Mouse (Mus musculus) neural tube, embryonic 13.5 days (tissue): ENCODE measurements around the gene Prrx2. TPM values are rescaled to one million over a fixed set of nuclear protein-coding genes. Genes with fewer than 3 reads are reported as not detected.

Experiments
- ATAC-seq: fragments of 200-750 bp; cut with Nextera tagmentation; 2 replicates; pipeline ENCODE4 v1.8.0; 2017; ENCODE audit warnings: low read depth, mild to moderate bottlenecking, moderate TSS enrichment, moderate library complexity
- H3K27ac ChIP-seq: fragments of 300-500 bp; sonication (generic); replicated peaks from 2 replicates; pipeline ENCODE4 v1.5.1; 2015; ENCODE audit warnings: moderate library complexity, mild to moderate bottlenecking, inconsistent platforms
- H3K27me3 ChIP-seq: fragments of 300-500 bp; sonication (generic); 2 replicates; pipeline ENCODE4 v1.6.1; 2015; ENCODE audit warnings: mild to moderate bottlenecking, inconsistent platforms
- H3K36me3 ChIP-seq: fragments of 300-500 bp; sonication (generic); 2 replicates; pipeline ENCODE4 v1.6.1; 2015; ENCODE audit warnings: mild to moderate bottlenecking, inconsistent platforms
- H3K4me1 ChIP-seq: fragments of 300-500 bp; sonication (generic); replicated peaks from 2 replicates; pipeline ENCODE4 v1.6.1; 2015; ENCODE audit warnings: inconsistent platforms
- H3K4me2 ChIP-seq: fragments of 300-500 bp; sonication (generic); 2 replicates; pipeline ENCODE4 v1.6.1; 2015; ENCODE audit warnings: inconsistent platforms, mild to moderate bottlenecking, moderate library complexity
- H3K4me3 ChIP-seq: fragments of 300-500 bp; sonication (generic); 2 replicates; pipeline ENCODE4 v1.5.1; 2015; ENCODE audit warnings: mild to moderate bottlenecking, inconsistent platforms
- H3K9ac ChIP-seq: fragments of 300-500 bp; sonication (generic); 2 replicates; pipeline ENCODE4 v1.6.1; 2015; ENCODE audit warnings: moderate library complexity, mild to moderate bottlenecking, inconsistent platforms
- H3K9me3 ChIP-seq: fragments of 300-500 bp; sonication (generic); 2 replicates; pipeline ENCODE4 v1.6.1; 2016; ENCODE audit warnings: inconsistent platforms
- WGBS: fragments of 180-500 bp; shearing (Covaris S2); methylation state at CpG from one replicate; pipeline ENCODE4 v1.1.7; 2015; 5-methylcytosine and 5-hydroxymethylcytosine counted together
- polyA plus RNA-seq: library from polyadenylated mRNA; unstranded; fragments of >200 nt; fragmentation: Nextera tagmentation; extraction: Ambion mirVana; gene quantifications from 2 replicates; pipeline ENCODE4 v1.2.1, GENCODE M21; 2015

Gene Prrx2
- polyA plus RNA-seq, 1 experiment from 2014 or later, result 1.7 TPM

- ATAC-seq, result no peak
- H3K9ac ChIP-seq, result no peak overlapping the region
Measured at GRCm38 (mm10) chr2:30848184-30848583, 13.4 kb downstream of the Prrx2 start.

DNA sequence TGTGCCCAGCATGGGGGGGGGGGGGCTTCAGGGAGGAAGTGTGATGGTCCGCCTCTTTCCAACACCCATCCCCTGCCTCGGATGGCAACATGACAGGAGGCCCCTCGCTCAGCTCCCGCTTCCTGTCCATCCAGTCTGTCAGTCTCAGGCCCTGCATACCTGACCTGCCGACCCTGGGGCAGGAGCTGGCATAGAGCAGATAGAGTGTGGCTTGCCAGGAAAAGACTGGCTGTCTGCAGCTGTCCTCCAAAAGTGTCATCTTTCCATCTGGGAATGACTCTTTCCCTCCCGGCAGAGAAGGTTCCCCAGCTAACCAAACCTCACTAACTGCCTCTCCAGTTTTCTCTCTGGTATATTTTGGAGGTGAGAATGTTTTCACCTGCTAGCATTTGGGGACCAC lies 15.8 kb downstream of the Prrx2 start:
- 63% methylated on average over 6 of the region's 6 CpGs for WGBS
- Histone ChIP-seq H3K4me2 (no peak overlapping the region), H3K4me3 (no peak overlapping the region), H3K9me3 (no peaks in the 10 kb centered on the region), H3K36me3 (no peaks in the 10 kb centered on the region), H3K9ac (no peak overlapping the region), H3K27me3 (peaks cover 28% of the 10 kb centered on the region), H3K27ac (no peak overlapping the region), H3K4me1 (peaks cover 19% of the 10 kb centered on the region)
- no peak for ATAC-seq

More at GRCm38 (mm10) chr2:30848184-30848583, 13.4 kb downstream of the Prrx2 start:
- Histone ChIP-seq H3K9me3 (no peaks in the 10 kb centered on the region), H3K4me2 (no peak overlapping the region), H3K27ac (no peak overlapping the region), H3K36me3 (no peaks in the 10 kb centered on the region), H3K27me3 (peaks cover 49% of the 10 kb centered on the region), H3K4me3 (no peak overlapping the region), H3K4me1 (peaks cover 25% of the 10 kb centered on the region)
- 56% methylated on average over 8 of the region's 8 CpGs for WGBS

DNA sequence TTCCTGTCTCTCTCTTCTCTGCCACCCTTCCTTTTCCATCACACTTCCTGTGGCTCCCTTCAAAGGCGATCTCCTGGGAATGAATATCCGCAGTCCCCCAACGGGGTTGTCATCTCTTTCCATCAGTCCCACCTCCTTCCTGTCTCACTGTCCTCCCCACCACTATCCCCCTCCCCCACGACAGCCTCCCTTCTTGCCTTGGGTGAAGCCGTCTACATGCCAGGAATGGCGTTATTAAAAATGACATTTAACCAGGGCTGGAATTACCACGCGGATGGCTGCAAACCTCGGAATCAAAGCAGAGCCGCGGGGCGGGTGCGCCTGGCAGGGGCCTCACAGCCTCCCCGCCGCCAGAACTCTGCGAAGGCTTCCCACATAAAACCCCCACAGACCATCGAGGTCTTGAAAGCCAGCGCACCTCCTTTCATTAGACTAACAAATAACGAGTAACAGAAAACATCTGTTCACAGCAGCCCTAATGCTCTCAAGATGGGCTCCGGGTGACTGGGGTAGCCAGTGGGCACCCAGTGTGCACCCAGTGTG lies 18.1 kb downstream of the Prrx2 start:
- Histone ChIP-seq H3K9me3 (no peaks in the 10 kb centered on the region), H3K4me2 (no peak overlapping the region), H3K4me3 (no peak overlapping the region), H3K27ac (no peak overlapping the region; the same call in 1 of the 2 replicates), H3K36me3 (no peaks in the 10 kb centered on the region), H3K4me1 (peaks cover 16% of the 10 kb centered on the region), H3K9ac (no peak overlapping the region), H3K27me3 (peaks cover 13% of the 10 kb centered on the region)
- ATAC-seq, result no peak
- 32% methylated on average over 20 of the region's 20 CpGs for WGBS

- WGBS, result 62% methylated on average over 6 of the region's 6 CpGs
- H3K9ac ChIP-seq, result no peak overlapping the region
- no peaks in the 10 kb centered on the region for H3K36me3 ChIP-seq
- H3K4me2 ChIP-seq, result no peak overlapping the region
- no peak overlapping the region for H3K27ac ChIP-seq
- H3K9me3 ChIP-seq, result no peaks in the 10 kb centered on the region
- H3K27me3 ChIP-seq, result peaks cover 6% of the 10 kb centered on the region; the same call in 1 of the 2 replicates
- peaks cover 12% of the 10 kb centered on the region for H3K4me1 ChIP-seq
- no peak overlapping the region for H3K4me3 ChIP-seq
- no peak for ATAC-seq
Measured at GRCm38 (mm10) chr2:30857076-30857475, 22.3 kb downstream of the Prrx2 start.

- no peaks in the 10 kb centered on the region for H3K36me3 ChIP-seq
- WGBS, result 77% methylated on average over 5 of the region's 5 CpGs
Measured at GRCm38 (mm10) chr2:30859782-30860181, 25.0 kb downstream of the Prrx2 start.

GRCm38 (mm10) chr2:30862081-30862480 lies 27.3 kb downstream of the Prrx2 start:
- Histone ChIP-seq H3K27ac (no peak overlapping the region), H3K9ac (no peak overlapping the region), H3K27me3 (peaks cover 41% of the 10 kb centered on the region), H3K4me1 (peaks cover 11% of the 10 kb centered on the region), H3K36me3 (no peaks in the 10 kb centered on the region), H3K4me2 (no peak overlapping the region), H3K4me3 (no peak overlapping the region), H3K9me3 (no peaks in the 10 kb centered on the region)
- 60% methylated on average over 4 of the region's 4 CpGs for WGBS
- no peak for ATAC-seq

More at GRCm38 (mm10) chr2:30859782-30860181, 25.0 kb downstream of the Prrx2 start:
- Histone ChIP-seq H3K27me3 (peaks cover 20% of the 10 kb centered on the region), H3K9me3 (no peaks in the 10 kb centered on the region), H3K4me1 (peaks cover 5% of the 10 kb centered on the region), H3K9ac (no peak overlapping the region), H3K27ac (no peak overlapping the region), H3K4me2 (no peak overlapping the region), H3K4me3 (no peak overlapping the region)
- no peak for ATAC-seq

GRCm38 (mm10) chr2:30863574-30863973 lies 28.8 kb downstream of the Prrx2 start:
- WGBS, result 78% methylated on average over 9 of the region's 9 CpGs

DNA sequence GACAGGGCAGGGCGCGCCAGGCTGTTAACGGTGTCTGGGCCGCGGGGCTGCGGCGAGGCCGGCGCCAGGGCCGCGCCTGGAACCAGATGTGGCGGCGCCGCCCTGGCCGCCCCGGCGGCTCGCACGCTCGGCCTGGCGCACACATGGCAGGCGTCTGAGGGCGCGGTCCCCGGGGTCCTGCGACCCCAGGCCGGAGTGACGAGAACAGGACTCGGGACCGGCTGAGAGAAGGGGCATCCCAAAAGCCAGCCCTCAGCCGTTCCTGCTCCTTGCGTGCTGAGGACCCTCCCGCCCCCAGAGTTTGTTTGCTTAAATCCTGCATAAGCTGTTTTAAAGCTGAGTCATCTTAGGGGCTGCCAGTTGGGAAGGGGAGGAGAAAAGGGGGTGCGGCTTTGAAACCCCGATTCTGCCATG lies 30.2 kb downstream of the Prrx2 start:
- no peak for ATAC-seq
- H3K4me2 ChIP-seq, result peak overlapping the region; percentile 51
- WGBS, result 3% methylated on average over 34 of the region's 35 CpGs
- H3K27ac ChIP-seq, result no peak overlapping the region
- no peaks in the 10 kb centered on the region for H3K36me3 ChIP-seq
- H3K27me3 ChIP-seq, result peaks cover 38% of the 10 kb centered on the region
- H3K9me3 ChIP-seq, result no peaks in the 10 kb centered on the region
- H3K4me1 ChIP-seq, result peaks cover 11% of the 10 kb centered on the region
- H3K9ac ChIP-seq, result peak overlapping the region; percentile 62
- H3K4me3 ChIP-seq, result peak overlapping the region; percentile 29

More at GRCm38 (mm10) chr2:30863574-30863973, 28.8 kb downstream of the Prrx2 start:
- no peak for ATAC-seq
- Histone ChIP-seq H3K4me2 (no peak overlapping the region), H3K4me3 (no peak overlapping the region), H3K9ac (no peak overlapping the region), H3K4me1 (peaks cover 11% of the 10 kb centered on the region), H3K27me3 (peaks cover 38% of the 10 kb centered on the region), H3K9me3 (no peaks in the 10 kb centered on the region), H3K27ac (no peak overlapping the region), H3K36me3 (no peaks in the 10 kb centered on the region)

DNA sequence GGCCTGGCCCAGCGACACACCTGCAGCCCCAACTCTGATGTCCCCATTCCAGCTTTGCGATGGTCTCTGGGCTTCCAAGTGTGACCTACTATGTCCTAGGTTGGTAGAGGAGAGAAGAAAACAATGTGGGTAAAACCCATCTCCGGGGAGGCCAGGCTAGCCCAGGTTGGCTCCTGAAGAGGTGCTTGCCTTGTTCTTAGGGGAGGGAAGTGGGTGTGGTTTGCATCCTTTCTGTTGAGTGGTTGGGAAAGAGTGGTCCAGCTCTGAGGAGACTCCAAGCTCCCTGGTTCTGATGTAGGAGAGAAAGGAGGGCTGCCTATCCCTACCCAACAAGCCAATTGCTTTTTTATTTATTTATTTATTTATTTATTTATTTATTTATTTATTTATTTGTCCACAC lies 30.7 kb downstream of the Prrx2 start:
- H3K4me2 ChIP-seq, result peak overlapping the region; percentile 51; the same call in 1 of the 2 replicates

GRCm38 (mm10) chr2:30870863-30871262 lies 36.1 kb downstream of the Prrx2 start:
- Histone ChIP-seq H3K36me3 (no peaks in the 10 kb centered on the region), H3K4me3 (no peak overlapping the region), H3K27ac (no peak overlapping the region), H3K9me3 (no peaks in the 10 kb centered on the region), H3K9ac (no peak overlapping the region), H3K4me2 (no peak overlapping the region), H3K27me3 (peaks cover 11% of the 10 kb centered on the region), H3K4me1 (peaks cover 6% of the 10 kb centered on the region)
- 69% methylated on average over 8 of the region's 8 CpGs for WGBS
- ATAC-seq, result no peak

More for the DNA sequence above, 30.7 kb downstream of the Prrx2 start:
- Histone ChIP-seq H3K27ac (no peak overlapping the region), H3K9ac (no peak overlapping the region), H3K4me1 (peaks cover 11% of the 10 kb centered on the region), H3K9me3 (no peaks in the 10 kb centered on the region), H3K27me3 (peaks cover 38% of the 10 kb centered on the region), H3K36me3 (no peaks in the 10 kb centered on the region), H3K4me3 (no peak overlapping the region)
- WGBS, result 56% methylated on average over 3 of the region's 3 CpGs
- ATAC-seq, result no peak

DNA sequence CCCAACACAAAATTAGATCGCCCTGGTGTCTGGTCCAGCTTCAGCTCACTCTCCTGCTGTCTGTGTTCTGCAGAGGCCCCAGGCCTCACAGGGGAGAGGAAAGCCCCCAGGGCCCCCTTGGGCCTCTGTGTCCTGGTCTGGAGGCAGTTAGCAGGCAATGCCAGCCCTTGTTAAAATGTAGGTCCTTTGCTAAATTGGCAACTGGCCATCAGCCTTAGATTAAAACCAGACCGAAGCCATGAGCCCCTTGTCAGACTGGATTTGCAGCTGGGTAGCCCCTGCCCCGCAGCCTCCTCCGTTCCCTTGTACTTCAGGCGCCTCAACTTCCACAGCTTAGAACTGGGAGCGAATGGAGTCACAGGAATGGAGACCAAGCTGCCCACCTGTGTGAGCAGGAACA lies 37.9 kb downstream of the Prrx2 start:
- Histone ChIP-seq H3K27ac (no peak overlapping the region), H3K9me3 (no peaks in the 10 kb centered on the region), H3K4me2 (no peak overlapping the region), H3K36me3 (no peaks in the 10 kb centered on the region), H3K4me1 (peaks cover 6% of the 10 kb centered on the region), H3K9ac (no peak overlapping the region), H3K27me3 (no peaks in the 10 kb centered on the region), H3K4me3 (no peak overlapping the region)
- WGBS, result 77% methylated on average over 6 of the region's 6 CpGs
- no peak for ATAC-seq

DNA sequence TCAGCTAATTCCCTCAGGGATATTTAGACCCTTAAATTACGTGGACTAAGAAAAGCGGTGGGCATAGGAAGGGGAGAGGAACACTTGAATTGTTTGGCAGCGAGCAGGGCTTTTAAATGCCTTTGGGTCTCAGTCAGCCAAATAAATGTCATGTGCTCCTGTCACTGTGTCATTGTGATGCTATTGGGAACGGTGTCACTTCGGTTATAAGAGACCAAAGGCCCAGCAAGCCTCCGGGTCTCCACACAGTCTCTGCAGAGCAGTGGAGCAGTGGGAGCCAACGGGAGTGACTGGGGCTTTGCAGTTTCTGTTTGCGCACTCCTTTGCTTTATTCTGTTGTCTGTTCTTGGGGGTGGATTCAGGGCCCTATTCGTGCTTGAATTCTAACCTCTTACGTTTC lies 39.7 kb downstream of the Prrx2 start:
- H3K9ac ChIP-seq, result no peak overlapping the region
- WGBS, result 44% methylated on average over 10 of the region's 10 CpGs
- H3K4me2 ChIP-seq, result no peak overlapping the region
- no peaks in the 10 kb centered on the region for H3K9me3 ChIP-seq
- H3K4me3 ChIP-seq, result no peak overlapping the region
- H3K36me3 ChIP-seq, result no peaks in the 10 kb centered on the region
- peaks cover 6% of the 10 kb centered on the region for H3K4me1 ChIP-seq
- no peaks in the 10 kb centered on the region for H3K27me3 ChIP-seq
- ATAC-seq, result no peak
- H3K27ac ChIP-seq, result no peak overlapping the region

GRCm38 (mm10) chr2:30875096-30875495 lies 40.3 kb downstream of the Prrx2 start:
- H3K9me3 ChIP-seq, result no peaks in the 10 kb centered on the region
- H3K4me3 ChIP-seq, result no peak overlapping the region
- no peak overlapping the region for H3K27ac ChIP-seq
- ATAC-seq, result no peak
- no peaks in the 10 kb centered on the region for H3K36me3 ChIP-seq
- H3K9ac ChIP-seq, result no peak overlapping the region
- 74% methylated on average over 7 of the region's 7 CpGs for WGBS
- peaks cover 6% of the 10 kb centered on the region for H3K4me1 ChIP-seq
- no peak overlapping the region for H3K4me2 ChIP-seq
- no peaks in the 10 kb centered on the region for H3K27me3 ChIP-seq
